Mouse (Mus musculus) cerebellum, adult 2 months (tissue): ENCODE data around the gene Acer3.

Source experiments
- CTCF ChIP-seq: fragments of 200-500 bp; IDR thresholded peaks from 2 replicates; pipeline ENCODE4 v1.5.1; 2011; ENCODE audit warnings: low read depth, mild to moderate bottlenecking, control low read depth, low read length, moderate library complexity, borderline replicate concordance; ENCODE audit not compliant: insufficient read depth
- POLR2A ChIP-seq: fragments of 200-500 bp; IDR thresholded peaks from 2 replicates; pipeline ENCODE4 v1.6.1; 2011; ENCODE audit warnings: low read length, control low read depth, borderline replicate concordance; ENCODE audit not compliant: insufficient read depth

- TF ChIP-seq CTCF (no peak), POLR2A (no peak)
Measured at GRCm38 (mm10) chr7:98202946-98203345, 118.1 kb downstream of the Acer3 start.
